Mouse (Mus musculus): ENCODE measurements around the gene Celf2. TPM values are rescaled to one million over a fixed set of nuclear protein-coding genes. Genes with fewer than 3 reads are reported as not detected.
A peak's percentile ranks its signal among the peaks of the same experiment; 100 is the strongest.

Celf2 gene
- polyA plus RNA-seq, 1 experiment from 2014 or later: 63.2 TPM

DNA sequence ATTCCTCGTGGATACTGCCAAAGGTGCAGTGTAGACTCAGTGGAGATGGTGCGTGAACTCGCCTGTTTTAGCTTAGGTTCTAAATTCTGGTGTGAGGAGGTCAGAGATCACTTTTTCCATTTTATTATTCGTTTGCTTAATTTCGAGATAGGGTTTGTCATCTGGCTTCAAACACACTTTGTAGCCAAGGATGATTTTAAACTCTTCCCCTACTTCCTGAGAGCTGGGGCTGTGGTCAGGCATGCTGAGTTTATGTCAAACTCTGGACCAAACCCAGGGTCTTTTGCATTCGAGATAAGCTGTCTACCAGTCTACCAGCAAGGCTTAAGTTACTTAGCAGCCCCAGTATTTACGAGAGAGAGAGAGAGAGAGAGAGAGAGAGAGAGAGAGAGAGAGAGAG lies 429.3 kb downstream of the Celf2 start:
- Histone ChIP-seq H3K4me3 (peak overlapping the region; percentile 58), H3K4me1 (replicated peaks) (peaks cover 34% of the 10 kb centered on the region), H3K9ac (no peak overlapping the region), H3K9me3 (replicated peaks) (peaks cover 13% of the 10 kb centered on the region; the same call in 1 of the 2 replicates), H3K4me2 (peak overlapping the region; percentile 71), H3K27ac (peak overlapping the region; percentile 98), H3K27me3 (no peaks in the 10 kb centered on the region), H3K36me3 (peaks cover 12% of the 10 kb centered on the region)
- WGBS: 39% methylated on average over 7 of the region's 7 CpGs
- no peak for ATAC-seq (replicated peaks; ENCODE audit: insufficient number of reproducible peaks, insufficient read depth, low FRiP score, low read depth)

DNA sequence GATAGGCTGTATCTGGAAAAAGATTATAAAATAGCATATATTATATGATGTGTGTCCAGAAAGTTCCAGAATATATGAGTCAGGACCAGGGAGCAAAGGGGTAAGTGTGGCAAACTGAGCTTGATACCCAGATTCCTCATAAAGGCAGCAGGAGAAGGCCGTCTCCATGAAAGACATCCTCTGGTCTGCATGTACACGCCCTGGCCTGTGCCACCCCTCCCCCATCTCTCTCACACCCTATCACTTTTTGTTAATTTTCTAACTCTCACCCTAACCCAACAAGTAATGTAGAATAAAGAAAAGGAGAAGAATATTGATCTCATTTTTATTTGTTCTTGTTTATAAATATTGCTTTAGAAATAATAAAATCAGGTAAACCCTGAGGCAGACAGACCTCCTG lies 430.0 kb downstream of the Celf2 start:
- Histone ChIP-seq H3K27ac (no peak overlapping the region), H3K4me1 (replicated peaks) (peaks cover 34% of the 10 kb centered on the region), H3K4me2 (peak overlapping the region; percentile 71), H3K4me3 (peak overlapping the region; percentile 12; the same call in 1 of the 2 replicates), H3K9me3 (replicated peaks) (peaks cover 13% of the 10 kb centered on the region; the same call in 1 of the 2 replicates), H3K36me3 (peaks cover 12% of the 10 kb centered on the region), H3K27me3 (no peaks in the 10 kb centered on the region), H3K9ac (no peak overlapping the region; the same call in 1 of the 2 replicates)
- 78% methylated on average over 2 of the region's 2 CpGs for WGBS
- ATAC-seq (replicated peaks; ENCODE audit: insufficient number of reproducible peaks, insufficient read depth, low FRiP score, low read depth): no peak

DNA sequence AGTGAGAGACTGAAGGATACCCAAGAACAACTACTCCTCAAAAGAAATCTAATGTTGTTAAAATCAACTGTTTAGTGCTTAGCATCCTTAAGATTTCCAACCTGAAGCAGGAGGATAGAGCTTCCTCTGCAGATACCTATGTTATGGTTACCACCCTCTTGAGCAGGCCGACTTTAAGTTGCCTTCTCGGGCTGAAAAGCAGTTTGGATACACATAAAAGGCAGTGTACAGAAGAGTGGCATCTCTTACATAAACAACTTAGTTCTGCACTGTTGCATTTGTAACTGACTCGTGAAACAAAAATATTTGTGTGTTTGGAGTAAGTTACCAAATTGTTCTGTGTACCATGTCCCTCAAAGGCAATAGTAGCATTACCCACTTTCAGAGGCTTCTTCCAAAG lies 435.6 kb downstream of the Celf2 start:
- ATAC-seq (replicated peaks; ENCODE audit: insufficient number of reproducible peaks, insufficient read depth, low FRiP score, low read depth): no peak
- H3K27ac ChIP-seq: no peak overlapping the region
- H3K4me2 ChIP-seq: no peak overlapping the region
- WGBS: 74% methylated on average over 3 of the region's 3 CpGs
- H3K9me3 ChIP-seq (replicated peaks): peaks cover 13% of the 10 kb centered on the region; the same call in 1 of the 2 replicates
- peaks cover 12% of the 10 kb centered on the region for H3K36me3 ChIP-seq
- H3K4me3 ChIP-seq: no peak overlapping the region
- no peak overlapping the region for H3K9ac ChIP-seq
- H3K27me3 ChIP-seq: no peaks in the 10 kb centered on the region
- H3K4me1 ChIP-seq (replicated peaks): peaks cover 17% of the 10 kb centered on the region

DNA sequence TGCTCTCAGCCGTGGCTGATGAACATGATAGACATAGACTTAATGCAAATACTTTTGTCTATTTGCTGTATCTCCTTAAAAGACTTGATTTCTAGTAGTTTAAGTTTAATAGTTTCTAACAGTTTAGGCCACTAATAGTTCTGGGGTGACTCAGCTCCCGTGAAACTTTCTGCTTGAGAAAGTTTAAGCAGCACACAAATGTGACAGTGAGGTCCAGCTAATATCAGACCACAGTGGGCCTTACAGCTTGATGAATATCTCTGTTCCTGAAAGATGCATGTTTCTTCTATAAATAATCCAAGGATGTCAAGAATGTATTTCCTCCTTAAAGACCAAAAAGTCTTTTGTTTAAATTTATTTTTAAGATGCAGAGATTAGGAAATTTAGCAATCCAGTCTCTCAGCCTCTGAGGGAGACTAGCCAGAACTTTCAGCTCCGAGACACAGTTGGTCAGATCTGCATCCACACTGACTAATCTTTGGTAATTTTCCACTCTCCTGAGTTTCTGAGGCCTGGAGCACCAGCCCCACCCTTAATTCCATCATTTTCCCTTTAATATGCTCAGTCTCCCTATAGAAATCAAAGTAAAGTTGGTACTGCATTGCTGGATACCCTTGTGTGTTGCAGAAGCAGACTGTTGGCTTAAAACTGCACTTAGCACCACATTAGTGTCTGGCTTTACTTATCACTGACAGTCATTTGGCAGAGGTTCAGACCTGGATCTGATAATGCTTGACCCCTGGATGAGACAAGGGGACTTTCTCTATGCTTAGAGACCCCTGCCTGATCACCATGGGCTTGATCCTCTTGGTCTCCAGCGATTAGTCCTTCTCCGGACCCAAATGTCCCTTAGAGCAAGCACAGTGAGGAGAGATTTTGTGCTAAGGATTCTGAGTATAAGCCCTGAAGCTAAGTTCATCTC lies 436.8 kb downstream of the Celf2 start:
- peaks cover 20% of the 10 kb centered on the region for H3K4me1 ChIP-seq (replicated peaks)
- H3K4me2 ChIP-seq: no peak overlapping the region
- no peak overlapping the region for H3K4me3 ChIP-seq
- no peak overlapping the region for H3K9ac ChIP-seq
- peak overlapping the region; percentile 39 for H3K27ac ChIP-seq
- no peak for ATAC-seq (replicated peaks; ENCODE audit: insufficient number of reproducible peaks, insufficient read depth, low FRiP score, low read depth)
- peaks cover 11% of the 10 kb centered on the region for H3K36me3 ChIP-seq
- H3K9me3 ChIP-seq (replicated peaks): peaks cover 11% of the 10 kb centered on the region; the same call in 1 of the 2 replicates
- H3K27me3 ChIP-seq: no peaks in the 10 kb centered on the region
- WGBS: 61% methylated on average over 5 of the region's 5 CpGs

DNA sequence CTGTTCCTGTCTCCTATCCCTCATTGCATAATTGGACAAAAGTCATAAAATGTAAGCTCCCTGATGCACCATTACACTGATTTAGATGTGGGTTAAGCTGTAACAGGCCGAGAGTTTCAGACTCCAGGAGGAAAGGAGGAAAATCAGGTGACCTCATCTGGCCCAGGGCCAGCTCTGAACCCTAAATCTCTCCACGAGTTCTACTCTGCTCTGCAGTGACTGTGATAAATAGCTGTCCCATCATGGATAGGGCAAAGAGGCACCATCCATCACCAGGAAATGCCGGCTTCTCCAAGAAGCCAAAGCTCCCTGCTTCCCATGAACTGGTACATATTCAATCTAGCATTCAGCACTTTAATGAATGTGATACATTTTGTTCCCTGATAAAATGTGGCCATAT lies 439.9 kb downstream of the Celf2 start:
- no peaks in the 10 kb centered on the region for H3K36me3 ChIP-seq
- H3K4me1 ChIP-seq (replicated peaks): peaks cover 23% of the 10 kb centered on the region
- WGBS: 43% methylated on average over 3 of the region's 3 CpGs
- no peak for ATAC-seq (replicated peaks; ENCODE audit: insufficient number of reproducible peaks, insufficient read depth, low FRiP score, low read depth)
- no peaks in the 10 kb centered on the region for H3K9me3 ChIP-seq (replicated peaks)
- no peaks in the 10 kb centered on the region for H3K27me3 ChIP-seq
- H3K4me2 ChIP-seq: no peak overlapping the region
- no peak overlapping the region for H3K9ac ChIP-seq
- H3K4me3 ChIP-seq: no peak overlapping the region
- no peak overlapping the region for H3K27ac ChIP-seq

DNA sequence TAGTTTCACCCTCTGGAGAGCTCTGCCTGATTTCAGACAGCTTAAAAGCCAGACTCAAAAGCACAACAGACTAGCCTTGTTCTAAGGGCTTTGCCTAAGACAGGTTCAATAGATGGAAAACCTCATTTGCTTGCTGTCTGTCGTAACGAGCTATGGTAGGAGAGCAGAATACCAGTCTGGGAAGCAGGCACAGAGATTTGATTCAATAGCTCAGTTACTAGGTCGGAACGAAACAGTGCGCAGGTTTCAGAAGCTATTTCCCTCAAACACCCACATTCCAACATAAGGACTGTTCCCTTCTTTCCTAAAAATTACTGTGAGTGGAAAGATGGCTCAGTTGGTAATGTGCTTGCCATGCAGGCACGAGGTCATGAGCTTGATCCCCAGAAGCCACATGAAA lies 441.1 kb downstream of the Celf2 start:
- Histone ChIP-seq H3K4me2 (no peak overlapping the region), H3K36me3 (no peaks in the 10 kb centered on the region), H3K27ac (peak overlapping the region; percentile 14; the same call in 1 of the 2 replicates), H3K9ac (no peak overlapping the region), H3K27me3 (no peaks in the 10 kb centered on the region), H3K9me3 (replicated peaks) (no peaks in the 10 kb centered on the region), H3K4me3 (no peak overlapping the region), H3K4me1 (replicated peaks) (peaks cover 31% of the 10 kb centered on the region)
- WGBS: 84% methylated on average over 6 of the region's 6 CpGs
- no peak for ATAC-seq (replicated peaks; ENCODE audit: insufficient number of reproducible peaks, insufficient read depth, low FRiP score, low read depth)

DNA sequence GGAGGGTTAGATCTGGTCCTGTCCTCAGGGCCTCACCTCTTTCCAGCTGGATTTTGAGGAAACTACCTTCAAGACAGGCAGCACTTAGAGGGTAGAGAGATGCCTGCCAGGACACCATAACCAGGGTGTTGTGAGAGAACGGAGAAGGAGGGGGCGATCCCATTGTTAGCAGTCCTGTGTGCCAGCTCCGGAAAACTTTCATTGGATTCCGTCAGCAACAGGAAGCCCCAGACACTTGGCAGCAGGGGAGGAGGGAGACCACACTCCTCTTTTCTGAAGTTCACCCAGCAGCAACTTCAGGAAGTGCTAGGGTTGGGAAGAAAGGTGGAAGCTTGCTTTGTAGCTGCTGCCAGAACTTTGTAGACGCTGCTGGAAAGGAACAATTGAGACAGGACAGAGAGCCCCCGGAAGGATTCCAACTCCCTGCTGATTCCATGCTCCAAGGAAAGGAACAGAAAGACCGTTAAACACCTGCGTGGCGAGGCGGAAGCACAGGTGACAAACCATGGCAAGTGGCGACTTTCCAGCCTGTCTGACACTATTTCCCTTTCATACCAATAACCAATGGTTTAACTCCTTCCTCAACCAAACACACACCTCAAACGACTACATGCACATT lies 445.7 kb downstream of the Celf2 start:
- Histone ChIP-seq H3K27me3 (no peaks in the 10 kb centered on the region), H3K4me1 (replicated peaks) (peaks cover 36% of the 10 kb centered on the region), H3K4me3 (no peak overlapping the region), H3K9me3 (replicated peaks) (no peaks in the 10 kb centered on the region), H3K4me2 (peak overlapping the region; percentile 41), H3K27ac (peak overlapping the region; percentile 47), H3K36me3 (no peaks in the 10 kb centered on the region), H3K9ac (no peak overlapping the region)
- WGBS: 32% methylated on average over 12 of the region's 12 CpGs
- 0 out of 2 replicates have a peak, but pooled peaks have one; percentile 47 for ATAC-seq (replicated peaks; ENCODE audit: insufficient number of reproducible peaks, insufficient read depth, low FRiP score, low read depth)

DNA sequence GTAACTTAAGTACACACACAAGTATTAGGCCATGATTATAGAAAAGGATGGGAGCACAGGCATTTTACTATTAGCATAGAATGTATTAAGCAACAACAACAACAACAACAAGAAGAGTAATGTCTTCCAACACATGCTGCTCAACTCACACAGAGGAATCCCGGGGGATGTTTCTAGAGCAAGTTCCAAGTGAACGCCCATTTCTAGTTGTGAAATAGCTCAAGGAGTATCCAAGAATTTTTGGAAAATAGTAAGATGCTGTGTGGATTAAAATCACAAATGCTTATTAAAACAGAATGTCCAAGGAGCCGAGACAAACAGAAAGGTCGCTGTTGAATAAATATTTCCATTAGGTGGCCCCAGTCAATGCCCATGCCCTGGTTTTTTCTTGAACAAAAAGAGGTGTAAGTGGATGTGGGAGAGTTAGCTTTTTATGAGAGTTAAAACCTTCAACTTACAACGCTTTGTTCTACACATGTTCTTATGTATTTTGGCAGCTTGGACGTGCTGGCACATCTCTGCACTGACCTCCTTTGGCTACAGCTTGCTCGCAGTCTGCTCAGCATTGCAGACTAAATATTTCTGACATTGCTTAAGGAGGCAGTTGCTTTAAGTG lies 448.8 kb downstream of the Celf2 start:
- H3K36me3 ChIP-seq: no peaks in the 10 kb centered on the region
- H3K4me3 ChIP-seq: no peak overlapping the region
- H3K27me3 ChIP-seq: no peaks in the 10 kb centered on the region
- peaks cover 34% of the 10 kb centered on the region for H3K4me1 ChIP-seq (replicated peaks)
- no peak for ATAC-seq (replicated peaks; ENCODE audit: insufficient number of reproducible peaks, insufficient read depth, low FRiP score, low read depth)
- H3K9ac ChIP-seq: no peak overlapping the region
- no peak overlapping the region for H3K4me2 ChIP-seq
- H3K27ac ChIP-seq: no peak overlapping the region
- 72% methylated on average over 7 of the region's 7 CpGs for WGBS
- H3K9me3 ChIP-seq (replicated peaks): no peaks in the 10 kb centered on the region

DNA sequence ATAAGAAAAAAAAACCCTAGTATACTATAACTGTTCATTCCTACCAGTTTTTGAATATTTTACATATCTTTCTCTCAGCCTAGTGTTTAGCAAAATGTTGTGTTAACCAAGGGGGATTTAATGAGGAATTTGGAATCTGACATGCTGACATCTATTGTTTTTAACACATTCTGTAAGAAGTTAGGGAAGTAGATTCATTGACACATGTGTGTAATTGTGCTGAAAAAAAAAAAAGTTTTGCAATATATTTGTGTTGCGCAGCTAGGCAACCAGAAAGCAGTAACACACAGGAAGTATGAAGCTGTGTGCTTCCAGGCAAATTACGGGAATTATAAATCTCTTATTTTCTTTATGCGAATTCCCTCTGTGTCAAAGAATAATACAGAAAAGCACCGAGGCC lies 453.0 kb downstream of the Celf2 start:
- Histone ChIP-seq H3K9ac (no peak overlapping the region), H3K36me3 (no peaks in the 10 kb centered on the region), H3K27ac (no peak overlapping the region), H3K4me3 (no peak overlapping the region), H3K9me3 (replicated peaks) (no peaks in the 10 kb centered on the region), H3K4me2 (no peak overlapping the region), H3K27me3 (no peaks in the 10 kb centered on the region), H3K4me1 (replicated peaks) (peaks cover 24% of the 10 kb centered on the region)
- WGBS: 70% methylated on average over 4 of the region's 4 CpGs
- no peak for ATAC-seq (replicated peaks; ENCODE audit: insufficient number of reproducible peaks, insufficient read depth, low FRiP score, low read depth)

DNA sequence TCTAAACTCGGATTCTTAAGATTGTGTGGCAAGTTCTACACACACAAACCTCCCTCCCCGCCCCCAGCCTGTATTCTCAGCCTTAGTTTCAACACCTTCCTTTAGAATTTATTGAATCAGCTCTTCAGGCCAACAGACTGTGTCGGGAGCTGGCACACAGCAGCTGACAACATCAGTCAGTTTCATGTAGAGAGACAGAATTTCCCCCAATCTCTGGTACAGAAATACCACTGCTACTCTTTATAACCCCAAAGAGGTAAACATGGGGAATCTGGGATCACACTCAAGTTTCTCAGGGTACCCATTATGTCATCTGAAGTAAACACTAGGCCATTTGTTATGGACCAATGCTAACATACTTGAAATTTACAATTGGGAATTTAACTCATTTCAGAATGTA lies 453.4 kb downstream of the Celf2 start:
- ATAC-seq (replicated peaks; ENCODE audit: insufficient number of reproducible peaks, insufficient read depth, low FRiP score, low read depth): no peak

DNA sequence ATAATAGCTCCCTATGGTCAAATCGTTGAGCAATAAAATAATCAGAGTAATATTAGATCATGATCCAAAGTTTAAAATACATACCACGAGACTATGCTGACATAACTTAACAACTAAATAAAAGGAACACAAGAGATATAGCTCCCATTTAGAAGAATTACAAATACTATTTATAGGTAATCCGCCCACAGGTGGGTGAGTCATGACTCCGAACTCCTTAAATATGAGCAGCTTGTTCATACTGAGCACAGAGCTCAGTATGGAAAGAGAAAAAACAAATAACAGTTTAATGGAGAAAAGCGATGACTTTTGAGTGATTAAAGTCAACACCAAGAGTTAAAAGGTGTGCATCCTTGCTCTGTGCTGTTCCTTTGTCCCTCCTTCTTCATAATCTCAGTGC lies 458.3 kb downstream of the Celf2 start:
- Histone ChIP-seq H3K27ac (no peak overlapping the region), H3K4me3 (no peak overlapping the region), H3K9me3 (replicated peaks) (no peaks in the 10 kb centered on the region), H3K9ac (no peak overlapping the region), H3K4me2 (no peak overlapping the region), H3K27me3 (no peaks in the 10 kb centered on the region), H3K36me3 (no peaks in the 10 kb centered on the region; the same call in 1 of the 2 replicates), H3K4me1 (replicated peaks) (peaks cover 14% of the 10 kb centered on the region)
- ATAC-seq (replicated peaks; ENCODE audit: insufficient number of reproducible peaks, insufficient read depth, low FRiP score, low read depth): no peak
- WGBS: 84% methylated on average over 5 of the region's 5 CpGs

More for the DNA sequence above, 453.4 kb downstream of the Celf2 start:
- no peak overlapping the region for H3K4me2 ChIP-seq
- H3K9me3 ChIP-seq (replicated peaks): no peaks in the 10 kb centered on the region
- WGBS: 56% methylated on average over 3 of the region's 3 CpGs
- peaks cover 24% of the 10 kb centered on the region for H3K4me1 ChIP-seq (replicated peaks)
- no peak overlapping the region for H3K9ac ChIP-seq
- H3K27ac ChIP-seq: no peak overlapping the region
- H3K27me3 ChIP-seq: no peaks in the 10 kb centered on the region
- no peaks in the 10 kb centered on the region for H3K36me3 ChIP-seq
- no peak overlapping the region for H3K4me3 ChIP-seq
